Mouse (Mus musculus): ENCODE measurements around the gene Ube2a. TPM values are rescaled to one million over a fixed set of nuclear protein-coding genes. Genes with fewer than 3 reads are reported as not detected.
A peak's percentile ranks its signal among the peaks of the same experiment; 100 is the strongest.

Gene Ube2a
- polyA plus RNA-seq, 1 experiment = 64.8 TPM

DNA sequence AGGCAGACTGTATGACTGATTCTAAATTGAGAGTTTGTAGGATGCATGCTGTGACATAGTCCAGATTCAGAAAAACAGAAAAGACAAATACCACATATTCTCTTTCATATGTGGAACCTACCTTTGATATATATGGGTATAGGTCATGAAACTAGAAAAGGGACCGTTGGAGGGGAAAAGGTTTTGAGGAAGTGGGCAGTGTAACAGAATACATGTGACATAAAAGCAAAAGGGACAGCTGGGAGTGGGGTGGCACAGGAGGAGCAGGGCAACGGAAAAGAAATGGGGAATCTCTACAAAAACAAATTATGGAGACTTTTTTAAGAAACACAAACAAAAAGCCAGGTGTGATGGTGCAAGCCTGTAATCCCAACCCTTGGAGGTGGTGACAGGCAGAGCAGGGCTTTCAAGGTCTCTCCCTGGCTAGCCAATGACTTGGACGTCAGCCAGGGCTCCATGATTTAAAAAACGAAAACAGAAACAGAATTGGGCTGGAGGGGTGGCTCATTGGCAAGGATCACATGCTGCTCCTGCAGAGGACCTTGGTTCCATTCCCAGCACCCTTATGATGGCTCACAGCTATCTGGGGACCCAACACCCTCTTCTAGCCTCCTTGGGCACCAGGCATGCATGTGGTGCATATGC is 30.2 kb upstream of the Ube2a start:
- H3K36me3 ChIP-seq (ENCODE audit: control insufficient read depth, insufficient read depth) = no peaks in the 10 kb centered on the region
- TF ChIP-seq CTCF (IDR thresholded peaks at IDR 0.05; ENCODE audit: control insufficient read depth, insufficient read depth, insufficient read length) = no peak
- TF ChIP-seq MYOG (IDR thresholded peaks at IDR 0.05; ENCODE audit: control insufficient read depth, extremely low read depth, insufficient read length) = no peak
- no peak for TF ChIP-seq FOSL1 (IDR thresholded peaks at IDR 0.05; ENCODE audit: insufficient read depth, low read length, poor library complexity, severe bottlenecking)
- TF ChIP-seq MYOD1 (IDR thresholded peaks at IDR 0.05; ENCODE audit: control insufficient read depth, insufficient read length, low read depth) = no peak
- no peak for TF ChIP-seq CEBPB (IDR thresholded peaks at IDR 0.05; ENCODE audit: low read depth)
- no peak for TF ChIP-seq USF1 (IDR thresholded peaks at IDR 0.05; ENCODE audit: low read depth)
- H3K4me3 ChIP-seq (ENCODE audit: insufficient read depth, poor library complexity, severe bottlenecking) = no peak overlapping the region
- H3ac ChIP-seq (ENCODE audit: control insufficient read depth, insufficient read length, low read depth) = no peak overlapping the region
- H3K79me3 ChIP-seq (ENCODE audit: low read depth) = no peaks in the 10 kb centered on the region
- no peaks in the 10 kb centered on the region for H3K79me2 ChIP-seq (ENCODE audit: control insufficient read depth, insufficient read depth)
- no peaks in the 10 kb centered on the region for H3K27me3 ChIP-seq (ENCODE audit: control insufficient read depth, insufficient read depth, insufficient read length)

DNA sequence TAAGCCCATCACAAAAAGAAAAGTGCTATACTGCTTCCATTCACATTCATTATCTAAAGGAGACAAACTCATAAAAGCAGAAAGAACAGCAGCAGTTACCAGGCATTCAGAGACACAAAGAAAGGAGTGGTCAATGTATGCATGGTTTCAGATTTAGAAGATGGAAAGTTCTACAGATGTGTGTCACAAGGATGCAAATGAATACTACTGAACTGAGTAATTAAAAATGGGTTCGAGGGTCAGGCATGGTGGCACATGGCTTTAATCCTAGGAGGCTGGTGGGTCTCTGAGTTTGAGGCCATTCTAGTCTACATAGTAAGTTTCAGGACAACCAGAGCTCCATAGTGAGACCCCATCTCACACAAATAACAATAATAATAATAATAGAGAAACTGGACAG is 26.5 kb upstream of the Ube2a start:
- H3K4me3 ChIP-seq (ENCODE audit: insufficient read depth, poor library complexity, severe bottlenecking) = no peak overlapping the region
- no peak for TF ChIP-seq FOSL1 (IDR thresholded peaks at IDR 0.05; ENCODE audit: insufficient read depth, low read length, poor library complexity, severe bottlenecking)
- TF ChIP-seq CEBPB (IDR thresholded peaks at IDR 0.05; ENCODE audit: low read depth) = no peak
- TF ChIP-seq MYOD1 (IDR thresholded peaks at IDR 0.05; ENCODE audit: control insufficient read depth, insufficient read length, low read depth) = no peak
- TF ChIP-seq USF1 (IDR thresholded peaks at IDR 0.05; ENCODE audit: low read depth) = no peak
- no peak for TF ChIP-seq CTCF (IDR thresholded peaks at IDR 0.05; ENCODE audit: control insufficient read depth, insufficient read depth, insufficient read length)
- no peak for TF ChIP-seq MAX (IDR thresholded peaks at IDR 0.05)
- TF ChIP-seq MYOG (IDR thresholded peaks at IDR 0.05; ENCODE audit: control insufficient read depth, extremely low read depth, insufficient read length) = no peak
- H3K79me3 ChIP-seq (ENCODE audit: low read depth) = no peaks in the 10 kb centered on the region
- H3K36me3 ChIP-seq (ENCODE audit: control insufficient read depth, insufficient read depth) = no peaks in the 10 kb centered on the region
- H3K27me3 ChIP-seq (ENCODE audit: control insufficient read depth, insufficient read depth, insufficient read length) = no peaks in the 10 kb centered on the region
- no peak overlapping the region for H3ac ChIP-seq (ENCODE audit: control insufficient read depth, insufficient read length, low read depth)
- no peaks in the 10 kb centered on the region for H3K79me2 ChIP-seq (ENCODE audit: control insufficient read depth, insufficient read depth)

DNA sequence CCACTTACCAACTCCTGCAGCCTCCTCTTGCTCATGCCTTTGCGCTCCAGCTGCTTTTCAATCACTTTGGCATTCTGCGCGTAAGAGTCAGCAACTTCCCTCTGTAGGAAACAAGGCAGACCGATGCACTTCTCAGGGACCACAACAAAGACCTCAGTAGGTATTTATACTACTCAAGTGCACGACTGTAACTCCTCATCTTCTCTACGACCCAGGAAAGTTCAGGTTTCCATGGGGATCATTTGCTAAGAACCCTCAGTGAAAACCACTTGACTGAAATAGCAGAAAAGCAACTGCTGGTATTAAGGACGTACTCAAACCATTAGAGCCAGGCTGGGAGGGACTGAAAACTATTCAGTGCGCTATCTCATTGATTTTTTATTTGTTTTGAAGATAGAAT is 21.1 kb upstream of the Ube2a start:
- no peaks in the 10 kb centered on the region for H3K36me3 ChIP-seq (ENCODE audit: control insufficient read depth, insufficient read depth)
- H3K4me3 ChIP-seq (ENCODE audit: insufficient read depth, poor library complexity, severe bottlenecking) = no peak overlapping the region

DNA sequence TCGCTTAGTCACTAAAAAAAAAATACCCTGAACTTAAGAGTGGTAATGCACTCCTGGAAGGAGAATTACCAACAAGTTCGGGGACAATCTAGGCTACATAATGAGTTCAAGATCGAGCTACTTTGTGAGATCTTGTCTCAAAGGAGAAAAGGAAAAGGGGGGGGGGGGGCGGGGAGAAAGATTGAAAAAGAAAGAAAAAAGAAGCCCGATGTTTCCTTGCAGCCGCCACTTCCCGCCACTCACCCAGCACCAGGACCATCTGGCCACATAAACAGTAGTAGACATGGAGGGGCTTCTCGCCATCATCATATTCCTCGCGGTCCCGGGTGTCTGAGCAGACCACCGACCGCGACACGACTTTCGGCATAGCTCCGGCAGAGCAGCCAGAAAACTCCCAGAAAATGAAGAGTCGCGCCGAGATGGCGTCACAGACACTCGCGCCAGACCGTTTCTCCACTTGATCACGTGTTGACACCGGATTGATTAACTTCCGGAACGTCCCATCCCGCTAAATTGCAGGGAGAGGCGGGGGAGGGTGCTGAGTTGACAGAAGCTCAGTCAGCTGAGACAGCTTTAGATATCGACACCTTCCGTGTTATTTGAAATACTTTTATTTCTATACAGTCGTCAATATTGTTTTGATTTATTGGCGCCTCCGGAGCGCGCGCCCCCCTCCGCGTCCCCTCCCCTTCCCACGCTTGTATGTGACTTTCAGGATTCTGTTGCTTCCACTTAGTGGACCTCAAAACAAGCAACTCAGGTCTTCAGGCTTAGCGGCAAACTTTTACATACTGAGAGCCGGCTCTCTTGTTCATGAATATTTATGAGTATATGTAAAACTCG is 9.7 kb upstream of the Ube2a start:
- peaks cover 21% of the 10 kb centered on the region for H3K79me3 ChIP-seq (ENCODE audit: low read depth)
- peak overlapping the region; percentile 64 for H3ac ChIP-seq (ENCODE audit: control insufficient read depth, insufficient read length, low read depth)
- no peaks in the 10 kb centered on the region for H3K27me3 ChIP-seq (ENCODE audit: control insufficient read depth, insufficient read depth, insufficient read length)
- TF ChIP-seq USF1 (IDR thresholded peaks at IDR 0.05; ENCODE audit: low read depth) (peak; percentile 93), MYOD1 (IDR thresholded peaks at IDR 0.05; ENCODE audit: control insufficient read depth, insufficient read length, low read depth) (no peak), FOSL1 (IDR thresholded peaks at IDR 0.05; ENCODE audit: insufficient read depth, low read length, poor library complexity, severe bottlenecking) (no peak), CTCF (IDR thresholded peaks at IDR 0.05; ENCODE audit: control insufficient read depth, insufficient read depth, insufficient read length) (no peak), CEBPB (IDR thresholded peaks at IDR 0.05; ENCODE audit: low read depth) (no peak), MYOG (IDR thresholded peaks at IDR 0.05; ENCODE audit: control insufficient read depth, extremely low read depth, insufficient read length) (no peak), MAX (IDR thresholded peaks at IDR 0.05) (no peak)
- peak overlapping the region; percentile 37 for H3K4me3 ChIP-seq (ENCODE audit: insufficient read depth, poor library complexity, severe bottlenecking)
- no peaks in the 10 kb centered on the region for H3K36me3 ChIP-seq (ENCODE audit: control insufficient read depth, insufficient read depth)
- H3K79me2 ChIP-seq (ENCODE audit: control insufficient read depth, insufficient read depth) = peaks cover 16% of the 10 kb centered on the region

More for the DNA sequence above, 21.1 kb upstream of the Ube2a start:
- no peak for TF ChIP-seq FOSL1 (IDR thresholded peaks at IDR 0.05; ENCODE audit: insufficient read depth, low read length, poor library complexity, severe bottlenecking)
- no peak for TF ChIP-seq USF1 (IDR thresholded peaks at IDR 0.05; ENCODE audit: low read depth)
- TF ChIP-seq CTCF (IDR thresholded peaks at IDR 0.05; ENCODE audit: control insufficient read depth, insufficient read depth, insufficient read length) = no peak
- no peak for TF ChIP-seq MAX (IDR thresholded peaks at IDR 0.05)
- TF ChIP-seq MYOD1 (IDR thresholded peaks at IDR 0.05; ENCODE audit: control insufficient read depth, insufficient read length, low read depth) = no peak
- TF ChIP-seq MYOG (IDR thresholded peaks at IDR 0.05; ENCODE audit: control insufficient read depth, extremely low read depth, insufficient read length) = no peak
- no peak for TF ChIP-seq CEBPB (IDR thresholded peaks at IDR 0.05; ENCODE audit: low read depth)
- no peaks in the 10 kb centered on the region for H3K79me3 ChIP-seq (ENCODE audit: low read depth)
- H3K79me2 ChIP-seq (ENCODE audit: control insufficient read depth, insufficient read depth) = no peaks in the 10 kb centered on the region
- H3K27me3 ChIP-seq (ENCODE audit: control insufficient read depth, insufficient read depth, insufficient read length) = no peaks in the 10 kb centered on the region
- no peak overlapping the region for H3ac ChIP-seq (ENCODE audit: control insufficient read depth, insufficient read length, low read depth)

DNA sequence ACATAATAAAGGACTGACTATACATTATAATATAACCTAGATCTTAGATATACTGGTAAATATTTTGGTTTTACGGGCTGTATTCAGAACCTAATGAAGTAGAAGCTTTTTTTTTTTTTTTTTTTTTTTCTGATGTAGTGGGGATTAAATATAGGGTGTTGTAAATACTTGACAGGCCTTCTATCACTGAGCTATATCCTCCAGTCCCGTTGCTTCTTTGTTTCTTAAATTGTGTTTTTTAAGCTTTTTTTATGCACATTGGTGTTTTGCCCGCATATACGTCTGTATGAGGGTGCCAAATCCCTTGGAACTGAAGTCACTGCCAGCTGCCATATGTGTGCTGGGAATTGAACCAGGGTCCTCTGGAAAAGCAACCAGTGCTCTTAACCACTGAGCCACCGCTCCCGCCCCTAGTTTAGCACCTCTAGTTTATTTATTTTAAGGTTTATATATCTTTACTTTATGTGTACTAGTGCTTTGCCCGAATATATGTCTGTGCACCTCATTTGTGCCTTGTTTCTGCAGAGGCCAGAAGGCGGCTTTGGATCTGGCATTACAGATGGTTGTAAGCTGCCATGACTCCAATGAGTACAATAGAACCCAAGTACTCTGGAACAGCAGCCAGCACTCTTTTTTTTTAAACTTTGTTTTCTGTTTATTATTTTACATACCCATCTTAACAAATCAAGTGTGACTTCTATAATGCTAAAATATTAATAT is 8.9 kb upstream of the Ube2a start:
- Histone ChIP-seq H3K27me3 (ENCODE audit: control insufficient read depth, insufficient read depth, insufficient read length) (no peaks in the 10 kb centered on the region), H3ac (ENCODE audit: control insufficient read depth, insufficient read length, low read depth) (no peak overlapping the region), H3K36me3 (ENCODE audit: control insufficient read depth, insufficient read depth) (no peaks in the 10 kb centered on the region), H3K79me2 (ENCODE audit: control insufficient read depth, insufficient read depth) (peaks cover 16% of the 10 kb centered on the region), H3K79me3 (ENCODE audit: low read depth) (peaks cover 21% of the 10 kb centered on the region), H3K4me3 (ENCODE audit: insufficient read depth, poor library complexity, severe bottlenecking) (peak overlapping the region; percentile 18)
- no peak for TF ChIP-seq MYOD1 (IDR thresholded peaks at IDR 0.05; ENCODE audit: control insufficient read depth, insufficient read length, low read depth)
- TF ChIP-seq FOSL1 (IDR thresholded peaks at IDR 0.05; ENCODE audit: insufficient read depth, low read length, poor library complexity, severe bottlenecking) = no peak
- no peak for TF ChIP-seq MAX (IDR thresholded peaks at IDR 0.05)
- TF ChIP-seq CEBPB (IDR thresholded peaks at IDR 0.05; ENCODE audit: low read depth) = no peak
- no peak for TF ChIP-seq MYOG (IDR thresholded peaks at IDR 0.05; ENCODE audit: control insufficient read depth, extremely low read depth, insufficient read length)
- no peak for TF ChIP-seq USF1 (IDR thresholded peaks at IDR 0.05; ENCODE audit: low read depth)
- no peak for TF ChIP-seq CTCF (IDR thresholded peaks at IDR 0.05; ENCODE audit: control insufficient read depth, insufficient read depth, insufficient read length)

Measured in C2C12 (cell line).